Mouse (Mus musculus) stomach, postnatal 0 days (tissue): ENCODE data around the gene Apoa2.

Experiments used
- CTCF ChIP-seq: IDR thresholded peaks from 2 replicates; pipeline ENCODE4 v1.5.1; 2016; ENCODE audit warnings: antibody characterized with exemption, low read depth, mild to moderate bottlenecking, moderate library complexity
- EP300 ChIP-seq: optimal IDR thresholded peaks from 2 replicates; pipeline ENCODE3; 2016; ENCODE audit warnings: antibody characterized with exemption

DNA sequence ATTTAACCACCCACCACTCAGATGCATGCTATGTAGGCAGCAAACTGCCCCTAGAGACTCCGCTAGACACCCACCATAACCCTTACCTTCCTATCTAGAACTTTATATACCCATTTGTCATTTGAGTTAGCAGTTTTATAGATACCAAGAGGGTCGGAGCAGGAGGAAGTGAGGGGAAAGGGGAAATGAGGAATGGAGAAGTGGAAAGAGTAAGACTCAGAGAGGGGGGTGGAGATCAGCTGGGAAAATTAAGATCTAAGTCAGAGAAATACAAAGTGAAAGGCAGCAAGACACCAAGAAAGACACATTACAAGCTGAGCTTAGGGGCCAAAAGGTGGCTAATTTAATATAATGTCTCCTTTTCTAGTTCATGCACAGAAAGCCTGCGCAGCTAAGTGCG lies 9.7 kb downstream of the Apoa2 start:
- no peak for TF ChIP-seq CTCF
- TF ChIP-seq EP300, result no peak
